ENCODE assay signal across 30 mouse cellular contexts in the genomic region with DNA sequence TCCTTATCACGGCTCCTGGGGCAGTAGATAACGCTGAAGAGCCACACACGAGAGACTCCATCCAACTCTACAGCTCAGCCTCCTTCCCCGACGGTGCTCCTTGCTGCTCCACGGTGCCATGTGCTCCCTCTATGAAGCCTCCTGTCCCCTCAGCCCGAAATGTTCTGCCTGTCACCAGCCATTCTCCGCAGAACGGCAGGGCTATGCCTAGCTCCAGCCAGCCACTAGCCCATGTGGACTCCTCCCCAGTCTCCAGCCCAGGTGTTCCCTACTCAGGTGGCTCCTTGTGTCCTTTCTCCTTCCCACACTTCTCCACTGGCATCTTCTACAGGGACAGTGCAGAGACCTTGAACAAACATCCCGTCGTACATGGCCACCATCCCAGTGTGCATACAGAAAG. TPM values are rescaled to one million over a fixed set of nuclear protein-coding genes. Genes with fewer than 3 reads are reported as not detected.
"Had no signal": no experiment of that assay in that cellular context is flagged by ENCODE, and none has a peak within 500 bp of the region (broad histone marks: within the 10 kb centered on the region; RNA-seq: fewer than 3 reads in every experiment).

No protein-coding gene starts in this region.

- H3K4me1 ChIP-seq: kidney, embryonic 15.5 days; liver, embryonic 13.5 days; neural tube, embryonic 12.5 days; neural tube, embryonic 15.5 days had no signal

- H3K4me3 ChIP-seq: kidney, embryonic 15.5 days; liver, embryonic 13.5 days; midbrain, embryonic 12.5 days; neural tube, embryonic 12.5 days; neural tube, embryonic 15.5 days had no signal

- DNase-seq: kidney, adult 11 months; kidney, adult 8-10 months; kidney, postnatal 14 days; kidney, postnatal 4 days; left cerebral cortex, postnatal 4 days; liver, embryonic 13.5 days; lung, adult 2 months; lung, postnatal 14 days; right cerebral cortex, adult 18-20 months; right cerebral cortex, postnatal 14 days; right cerebral cortex, postnatal 4 days; thymus, adult 2 months; thymus, postnatal 14 days; thymus, postnatal 4 days had no signal

- H3K27ac ChIP-seq: kidney, embryonic 15.5 days; liver, embryonic 13.5 days; midbrain, embryonic 12.5 days; neural tube, embryonic 12.5 days; neural tube, embryonic 15.5 days; stomach, postnatal 0 days had no signal

- H3K4me2 ChIP-seq: kidney, embryonic 15.5 days; liver, embryonic 13.5 days; midbrain, embryonic 12.5 days; neural tube, embryonic 12.5 days; neural tube, embryonic 15.5 days had no signal

- H3K9me3 ChIP-seq: kidney, embryonic 15.5 days; liver, embryonic 13.5 days; midbrain, embryonic 12.5 days; neural tube, embryonic 15.5 days had no signal

- H3K36me3 ChIP-seq: liver, embryonic 13.5 days; midbrain, embryonic 12.5 days had no signal

- H3K27me3 ChIP-seq: neural tube, embryonic 12.5 days had no signal

- H3K9ac ChIP-seq: kidney, embryonic 15.5 days; liver, embryonic 13.5 days; midbrain, embryonic 12.5 days; neural tube, embryonic 12.5 days; neural tube, embryonic 15.5 days had no signal

RNA-seq across cellular contexts. Expression of a gene that starts 0.8 kb away (rescaled TPM):
- total RNA-seq: layer of hippocampus, adult 18-20 months; layer of hippocampus, postnatal 14 days; left cerebral cortex, adult 8-10 months; left cerebral cortex, postnatal 14 days; left cerebral cortex, postnatal 4 days; liver, adult 2 months; megakaryocyte progenitor cell, adult 5-6 weeks; megakaryocyte-erythroid progenitor cell, adult 5-6 weeks had no signal
- polyA plus RNA-seq: kidney, embryonic 15.5 days; limb, embryonic 14.5 days; liver, adult 2 months; liver, embryonic 13.5 days; liver, embryonic 16.5 days; lung, adult 2 months; lung, embryonic 16.5 days; midbrain, embryonic 12.5 days; neural tube, embryonic 12.5 days; neural tube, embryonic 15.5 days; stomach, embryonic 14.5 days; stomach, postnatal 0 days had no signal
